Mouse (Mus musculus) liver, embryonic 11.5 days (tissue): ENCODE data around the gene Dlgap5. TPM values are rescaled to one million over a fixed set of nuclear protein-coding genes. Genes with fewer than 3 reads are reported as not detected.

Source experiments
- ATAC-seq: fragments of 200-750 bp; cut with Nextera tagmentation; replicated peaks from 2 replicates; pipeline ENCODE4 v1.8.0; 2017; ENCODE audit warnings: moderate number of reproducible peaks, mild to moderate bottlenecking, moderate TSS enrichment, moderate library complexity; ENCODE audit not compliant: low FRiP score
- DNase-seq: peaks from one replicate; pipeline ENCODE4 v3.0.0-alpha.2; 2017; ENCODE audit warnings: low spot score
- H3K27ac ChIP-seq: fragments of 300-500 bp; sonication (generic); 2 replicates; pipeline ENCODE4 v1.5.1; 2014; ENCODE audit warnings: mild to moderate bottlenecking, low read depth, low read length, control low read depth
- H3K27me3 ChIP-seq: fragments of 300-500 bp; sonication (generic); replicated peaks from 2 replicates; pipeline ENCODE4 v1.6.1; 2014; ENCODE audit warnings: low read length, mixed read lengths; ENCODE audit not compliant: control insufficient read depth, insufficient read depth
- H3K36me3 ChIP-seq: fragments of 300-500 bp; sonication (generic); 2 replicates; pipeline ENCODE4 v1.6.1; 2014; ENCODE audit warnings: mild to moderate bottlenecking, low read length, moderate library complexity, mixed read lengths; ENCODE audit not compliant: control insufficient read depth, insufficient read depth
- H3K4me1 ChIP-seq: fragments of 300-500 bp; sonication (generic); replicated peaks from 2 replicates; pipeline ENCODE4 v1.6.1; 2014; ENCODE audit warnings: low read length, mixed read lengths; ENCODE audit not compliant: control insufficient read depth, insufficient read depth
- H3K4me2 ChIP-seq: fragments of 300-500 bp; sonication (generic); 2 replicates; pipeline ENCODE4 v1.6.1; 2014; ENCODE audit warnings: mild to moderate bottlenecking, control low read depth, moderate library complexity
- H3K4me3 ChIP-seq: fragments of 300-500 bp; sonication (generic); 2 replicates; pipeline ENCODE4 v1.5.1; 2014; ENCODE audit warnings: low read depth, low read length, control low read depth
- H3K9ac ChIP-seq: fragments of 300-500 bp; sonication (generic); 2 replicates; pipeline ENCODE4 v1.6.1; 2014; ENCODE audit warnings: low read depth, low read length, control low read depth
- H3K9me3 ChIP-seq: fragments of 300-500 bp; sonication (generic); 2 replicates; pipeline ENCODE4 v1.6.1; 2016; ENCODE audit warnings: low read length, inconsistent platforms, mixed read lengths; ENCODE audit not compliant: control insufficient read depth
- WGBS: fragments of 180-500 bp; shearing (Covaris S2); extraction: QIAGEN DNeasy Blood & Tissue Kit; methylation state at CpG from one replicate; pipeline ENCODE4 v1.1.7; 2014; 5-methylcytosine and 5-hydroxymethylcytosine counted together
- polyA plus RNA-seq: library from polyadenylated mRNA; unstranded; fragments of >200 nt; fragmentation: Nextera tagmentation; extraction: Ambion mirVana; gene quantifications from 2 replicates; pipeline ENCODE4 v1.2.1, GENCODE M21; 2014

Gene Dlgap5
- polyA plus RNA-seq, 1 experiment from 2014 or later = 71.1 TPM

- Histone ChIP-seq H3K27me3 (no peaks in the 10 kb centered on the region), H3K4me1 (peaks cover 13% of the 10 kb centered on the region), H3K4me3 (peak overlapping the region; percentile 76), H3K9ac (peak overlapping the region; percentile 89), H3K27ac (no peak overlapping the region; the same call in 1 of the 2 replicates), H3K36me3 (peaks cover 23% of the 10 kb centered on the region), H3K9me3 (no peaks in the 10 kb centered on the region), H3K4me2 (peak overlapping the region; percentile 94)
- DNase-seq (no peak), ATAC-seq (no peak)
- 22% methylated on average over 3 of the region's 3 CpGs for WGBS
Measured at GRCm38 (mm10) chr14:47417346-47417745, 861 bp downstream of the Dlgap5 start.

- no peak overlapping the region for H3K9ac ChIP-seq
- DNase-seq (no peak), ATAC-seq (no peak)
- no peaks in the 10 kb centered on the region for H3K27me3 ChIP-seq
- H3K9me3 ChIP-seq = no peaks in the 10 kb centered on the region
- H3K4me2 ChIP-seq = no peak overlapping the region
- H3K4me3 ChIP-seq = no peak overlapping the region
- H3K36me3 ChIP-seq = peaks cover 65% of the 10 kb centered on the region
- no peak overlapping the region for H3K27ac ChIP-seq
- WGBS = 87% methylated on average over 9 of the region's 9 CpGs
- H3K4me1 ChIP-seq = no peaks in the 10 kb centered on the region
Measured at GRCm38 (mm10) chr14:47406000-47406399, 12.2 kb downstream of the Dlgap5 start.

- ATAC-seq (no peak), DNase-seq (no peak)
- no peaks in the 10 kb centered on the region for H3K9me3 ChIP-seq
- peaks cover 68% of the 10 kb centered on the region for H3K36me3 ChIP-seq
- H3K9ac ChIP-seq = no peak overlapping the region
- H3K4me1 ChIP-seq = no peaks in the 10 kb centered on the region
- no peak overlapping the region for H3K27ac ChIP-seq
- no peak overlapping the region for H3K4me2 ChIP-seq
- no peaks in the 10 kb centered on the region for H3K27me3 ChIP-seq
- 89% methylated on average over 8 of the region's 8 CpGs for WGBS
- H3K4me3 ChIP-seq = no peak overlapping the region
Measured at GRCm38 (mm10) chr14:47402735-47403134, 15.5 kb downstream of the Dlgap5 start.

- Histone ChIP-seq H3K9ac (no peak overlapping the region), H3K9me3 (no peaks in the 10 kb centered on the region), H3K4me2 (no peak overlapping the region), H3K4me3 (no peak overlapping the region), H3K36me3 (peaks cover 58% of the 10 kb centered on the region), H3K4me1 (no peaks in the 10 kb centered on the region), H3K27ac (no peak overlapping the region), H3K27me3 (no peaks in the 10 kb centered on the region)
- DNase-seq = no peak
- WGBS = 71% methylated on average over 5 of the region's 5 CpGs
- no peak for ATAC-seq
Measured at GRCm38 (mm10) chr14:47396165-47396652, 22.0 kb downstream of the Dlgap5 start.

- ATAC-seq (no peak), DNase-seq (no peak)
- Histone ChIP-seq H3K4me2 (no peak overlapping the region), H3K36me3 (peaks cover 57% of the 10 kb centered on the region), H3K4me1 (no peaks in the 10 kb centered on the region), H3K9me3 (no peaks in the 10 kb centered on the region), H3K9ac (no peak overlapping the region), H3K4me3 (no peak overlapping the region), H3K27me3 (no peaks in the 10 kb centered on the region), H3K27ac (no peak overlapping the region)
- 93% methylated on average over 15 of the region's 15 CpGs for WGBS
Measured at GRCm38 (mm10) chr14:47395462-47396026, 22.7 kb downstream of the Dlgap5 start.

GRCm38 (mm10) chr14:47395007-47395406 is 23.2 kb downstream of the Dlgap5 start:
- Histone ChIP-seq H3K4me3 (no peak overlapping the region), H3K36me3 (peaks cover 59% of the 10 kb centered on the region), H3K4me1 (no peaks in the 10 kb centered on the region), H3K9ac (no peak overlapping the region), H3K27ac (no peak overlapping the region), H3K27me3 (no peaks in the 10 kb centered on the region), H3K9me3 (no peaks in the 10 kb centered on the region), H3K4me2 (no peak overlapping the region)
- ATAC-seq (no peak), DNase-seq (no peak)
- 91% methylated on average over 6 of the region's 6 CpGs for WGBS

- Histone ChIP-seq H3K27ac (no peak overlapping the region), H3K4me2 (no peak overlapping the region), H3K27me3 (no peaks in the 10 kb centered on the region), H3K9ac (no peak overlapping the region), H3K9me3 (no peaks in the 10 kb centered on the region), H3K4me3 (no peak overlapping the region), H3K36me3 (peaks cover 59% of the 10 kb centered on the region), H3K4me1 (no peaks in the 10 kb centered on the region)
- DNase-seq (no peak), ATAC-seq (no peak)
- WGBS = 89% methylated on average over 10 of the region's 10 CpGs
Measured at GRCm38 (mm10) chr14:47393354-47394094, 24.7 kb downstream of the Dlgap5 start.

GRCm38 (mm10) chr14:47386125-47386524 is 32.1 kb downstream of the Dlgap5 start:
- Histone ChIP-seq H3K9ac (no peak overlapping the region), H3K4me3 (no peak overlapping the region), H3K27ac (no peak overlapping the region), H3K4me2 (no peak overlapping the region), H3K9me3 (no peaks in the 10 kb centered on the region), H3K4me1 (no peaks in the 10 kb centered on the region), H3K27me3 (no peaks in the 10 kb centered on the region), H3K36me3 (peaks cover 26% of the 10 kb centered on the region)
- ATAC-seq (no peak), DNase-seq (no peak)
- WGBS = 72% methylated on average over 11 of the region's 11 CpGs

- H3K4me2 ChIP-seq = no peak overlapping the region
- H3K9me3 ChIP-seq = no peaks in the 10 kb centered on the region
- peaks cover 17% of the 10 kb centered on the region for H3K36me3 ChIP-seq
- H3K4me3 ChIP-seq = no peak overlapping the region
- no peak for DNase-seq
- no peak for ATAC-seq
- H3K27me3 ChIP-seq = no peaks in the 10 kb centered on the region
- 90% methylated on average over 10 of the region's 10 CpGs for WGBS
- H3K4me1 ChIP-seq = no peaks in the 10 kb centered on the region
- no peak overlapping the region for H3K9ac ChIP-seq
- H3K27ac ChIP-seq = no peak overlapping the region
Measured at GRCm38 (mm10) chr14:47384653-47385052, 33.6 kb downstream of the Dlgap5 start.
